Mouse (Mus musculus): ENCODE measurements at regions not wholly inside any gene's neighbourhood (a gene's known extent, or its start where the extent isn't known, plus 50 kb on each side); places are given as distances from the start of the nearest gene placed in this dataset.

GRCm38 (mm10) chr8:127674063-127674462 is 610.4 kb downstream of the Pard3 start:
- TF ChIP-seq CTCF (IDR thresholded peaks at IDR 0.05; ENCODE audit: extremely low read depth, insufficient read depth, insufficient read length, insufficient replicate concordance) (no peak), POLR2A (IDR thresholded peaks at IDR 0.05; ENCODE audit: low read depth, low read length) (no peak)
